Mouse (Mus musculus) hindbrain, postnatal 0 days (tissue): ENCODE measurements around the gene Scn1b. TPM values are rescaled to one million over a fixed set of nuclear protein-coding genes. Genes with fewer than 3 reads are reported as not detected.

Source experiments
- ATAC-seq: fragments of 200-750 bp; cut with Nextera tagmentation; 2 replicates; pipeline ENCODE4 v1.8.0; 2017; ENCODE audit warnings: mild to moderate bottlenecking, moderate TSS enrichment, moderate library complexity
- DNase-seq: peaks from one replicate; pipeline ENCODE4 v3.0.0-alpha.2; 2015; ENCODE audit warnings: low spot score
- H3K27ac ChIP-seq: fragments of 300-500 bp; sonication (generic); 2 replicates; pipeline ENCODE4 v1.5.1; 2014; ENCODE audit warnings: mild to moderate bottlenecking
- H3K27me3 ChIP-seq: fragments of 300-500 bp; sonication (generic); 2 replicates; pipeline ENCODE4 v1.6.1; 2014; ENCODE audit warnings: low read length, mixed read lengths; ENCODE audit not compliant: insufficient read depth
- H3K36me3 ChIP-seq: fragments of 300-500 bp; sonication (generic); 2 replicates; pipeline ENCODE4 v1.6.1; 2014; ENCODE audit warnings: low read length, mixed read lengths; ENCODE audit not compliant: insufficient read depth
- H3K4me1 ChIP-seq: fragments of 300-500 bp; sonication (generic); 2 replicates; pipeline ENCODE4 v1.6.1; 2014; ENCODE audit warnings: antibody characterized with exemption, low read length, mixed read lengths; ENCODE audit not compliant: insufficient read depth
- H3K4me2 ChIP-seq: fragments of 300-500 bp; sonication (generic); 2 replicates; pipeline ENCODE4 v1.6.1; 2014; ENCODE audit warnings: low read depth, mild to moderate bottlenecking, low read length, moderate library complexity, mixed read lengths
- H3K4me3 ChIP-seq: fragments of 300-500 bp; sonication (generic); 2 replicates; pipeline ENCODE4 v1.5.1; 2014; ENCODE audit warnings: low read length
- H3K9ac ChIP-seq: fragments of 300-500 bp; sonication (generic); replicated peaks from 2 replicates; pipeline ENCODE4 v1.6.1; 2014; ENCODE audit warnings: mild to moderate bottlenecking, low read length, moderate library complexity, mixed read lengths
- H3K9me3 ChIP-seq: fragments of 300-500 bp; sonication (generic); 2 replicates; pipeline ENCODE4 v1.6.1; 2016; ENCODE audit warnings: low read length, mixed read lengths
- CTCF ChIP-seq: IDR thresholded peaks from 2 replicates; pipeline ENCODE4 v1.5.1; 2016; ENCODE audit warnings: antibody characterized with exemption, control low read depth, low read depth
- WGBS: fragments of 180-500 bp; shearing (Covaris S2); extraction: QIAGEN DNeasy Blood & Tissue Kit; methylation state at CpG from one replicate; pipeline ENCODE4 v1.1.7; 2014; 5-methylcytosine and 5-hydroxymethylcytosine counted together
- polyA plus RNA-seq: library from polyadenylated mRNA; unstranded; fragments of >200 nt; fragmentation: Nextera tagmentation; extraction: Ambion mirVana; gene quantifications from 2 replicates; pipeline ENCODE4 v1.2.1, GENCODE M21; 2015
- total RNA-seq: library from RNA; depleted of rRNA; stranded (reverse); fragments of >200 nt; gene quantifications from 2 replicates; pipeline ENCODE4 v1.2.3, GENCODE M21; 2014; rRNA removed

Scn1b gene
- total and polyA plus RNA-seq, 2 experiments from 2014 or later, result 44.3 to 69.5 TPM

GRCm38 (mm10) chr7:31073546-31073945, 53.3 kb downstream of the Scn1b start:
- DNase-seq (no peak), ATAC-seq (no peak)
- H3K4me2 ChIP-seq, result no peak overlapping the region
- no peak overlapping the region for H3K9ac ChIP-seq
- H3K27ac ChIP-seq, result no peak overlapping the region
- H3K9me3 ChIP-seq, result no peaks in the 10 kb centered on the region
- TF ChIP-seq CTCF, result no peak
- H3K36me3 ChIP-seq, result no peaks in the 10 kb centered on the region
- H3K4me3 ChIP-seq, result no peak overlapping the region
- H3K4me1 ChIP-seq, result no peaks in the 10 kb centered on the region
- H3K27me3 ChIP-seq, result no peaks in the 10 kb centered on the region

DNA sequence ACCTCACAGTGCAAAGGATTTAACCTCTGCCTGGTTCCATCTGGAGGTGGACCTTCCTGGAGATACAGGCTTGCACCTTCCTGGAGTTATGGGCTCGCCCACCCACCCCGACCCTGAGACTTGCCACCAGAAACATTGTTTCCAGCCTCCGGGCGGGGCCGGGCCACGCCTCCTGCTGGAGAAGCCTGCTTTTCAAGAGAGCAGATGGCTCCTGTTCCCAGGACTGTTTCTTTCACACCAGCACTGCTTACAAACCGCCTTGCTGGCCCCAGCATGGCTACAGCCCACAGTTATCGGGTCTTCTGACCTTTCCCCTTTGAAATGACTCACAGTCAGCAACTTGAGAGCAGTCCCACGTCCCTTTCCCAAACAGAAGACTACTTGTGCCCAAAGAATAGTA, 54.5 kb downstream of the Scn1b start:
- no peak overlapping the region for H3K4me2 ChIP-seq
- H3K9ac ChIP-seq, result no peak overlapping the region
- no peaks in the 10 kb centered on the region for H3K9me3 ChIP-seq
- H3K27ac ChIP-seq, result no peak overlapping the region
- TF ChIP-seq CTCF, result no peak
- H3K36me3 ChIP-seq, result no peaks in the 10 kb centered on the region
- no peaks in the 10 kb centered on the region for H3K4me1 ChIP-seq
- no peak overlapping the region for H3K4me3 ChIP-seq
- ATAC-seq (no peak), DNase-seq (no peak)
- WGBS, result 46% methylated on average over 9 of the region's 9 CpGs
- H3K27me3 ChIP-seq, result no peaks in the 10 kb centered on the region

GRCm38 (mm10) chr7:31070324-31070723, 56.5 kb downstream of the Scn1b start:
- Histone ChIP-seq H3K27ac (no peak overlapping the region), H3K4me3 (no peak overlapping the region), H3K4me1 (no peaks in the 10 kb centered on the region), H3K9me3 (no peaks in the 10 kb centered on the region), H3K4me2 (no peak overlapping the region), H3K27me3 (no peaks in the 10 kb centered on the region), H3K9ac (no peak overlapping the region), H3K36me3 (no peaks in the 10 kb centered on the region)
- 70% methylated on average over 6 of the region's 6 CpGs for WGBS
- no peak for ATAC-seq
- DNase-seq, result no peak
- no peak for TF ChIP-seq CTCF

GRCm38 (mm10) chr7:31069491-31069890, 57.3 kb downstream of the Scn1b start:
- DNase-seq, result no peak
- Histone ChIP-seq H3K4me1 (no peaks in the 10 kb centered on the region), H3K27ac (no peak overlapping the region), H3K27me3 (no peaks in the 10 kb centered on the region), H3K4me2 (no peak overlapping the region), H3K4me3 (no peak overlapping the region), H3K9ac (no peak overlapping the region), H3K9me3 (no peaks in the 10 kb centered on the region), H3K36me3 (no peaks in the 10 kb centered on the region)
- TF ChIP-seq CTCF, result no peak
- WGBS, result 87% methylated on average over 14 of the region's 14 CpGs
- ATAC-seq, result no peak

- H3K9me3 ChIP-seq, result no peaks in the 10 kb centered on the region
- ATAC-seq (peak; percentile 64), DNase-seq (peak; percentile 69)
- no peak overlapping the region for H3K27ac ChIP-seq
- no peak overlapping the region for H3K4me3 ChIP-seq
- no peak for TF ChIP-seq CTCF
- H3K4me2 ChIP-seq, result no peak overlapping the region
- no peaks in the 10 kb centered on the region for H3K27me3 ChIP-seq
- no peak overlapping the region for H3K9ac ChIP-seq
- 36% methylated on average over 5 of the region's 5 CpGs for WGBS
- H3K36me3 ChIP-seq, result no peaks in the 10 kb centered on the region
- no peaks in the 10 kb centered on the region for H3K4me1 ChIP-seq
Measured at GRCm38 (mm10) chr7:31067836-31068235, 59.0 kb downstream of the Scn1b start.

Other genes with a start within 250 kb of the Scn1b start
- gene Cd22, start 246.7 kb downstream of the Scn1b start, total RNA-seq, result 0.07 and 3.2 TPM in 2 replicates
- 0.09 and 0.20 TPM in 2 replicates for gene Cd22, start 246.7 kb downstream of the Scn1b start, polyA plus RNA-seq
- 39.0 and 48.7 TPM in 2 replicates for gene Mag, start 212.1 kb downstream of the Scn1b start, total RNA-seq
- gene Mag, start 212.1 kb downstream of the Scn1b start, polyA plus RNA-seq, result 14.4 and 18.6 TPM in 2 replicates
- not detected in 2 replicates for gene Hamp2, start 202.3 kb downstream of the Scn1b start, total RNA-seq
- gene Hamp2, start 202.3 kb downstream of the Scn1b start, polyA plus RNA-seq, result not detected in 2 replicates
- not detected in 2 replicates for gene Hamp, start 183.0 kb downstream of the Scn1b start, total RNA-seq
- gene Hamp, start 183.0 kb downstream of the Scn1b start, polyA plus RNA-seq, result not detected in 2 replicates
- 103 and 114 TPM in 2 replicates for gene Usf2, start 170.2 kb downstream of the Scn1b start, total RNA-seq
- 27.1 and 28.0 TPM in 2 replicates for gene Usf2, start 170.2 kb downstream of the Scn1b start, polyA plus RNA-seq
- 22.8 and 28.8 TPM in 2 replicates for gene Lsr, start 153.5 kb downstream of the Scn1b start, total RNA-seq
- gene Lsr, start 153.5 kb downstream of the Scn1b start, polyA plus RNA-seq, result 25.3 and 25.5 TPM in 2 replicates
- 0.16 and 2.0 TPM in 2 replicates for gene Fam187b, start 153.2 kb downstream of the Scn1b start, total RNA-seq
- 0.77 and 0.89 TPM in 2 replicates for gene Fam187b, start 153.2 kb downstream of the Scn1b start, polyA plus RNA-seq
- gene Fxyd5, start 84.5 kb downstream of the Scn1b start, total RNA-seq, result 15.3 and 22.1 TPM in 2 replicates
- gene Fxyd5, start 84.5 kb downstream of the Scn1b start, polyA plus RNA-seq, result 33.3 and 35.3 TPM in 2 replicates
- gene Fxyd7, start 75.5 kb downstream of the Scn1b start, total RNA-seq, result 234 and 282 TPM in 2 replicates
- 466 and 477 TPM in 2 replicates for gene Fxyd7, start 75.5 kb downstream of the Scn1b start, polyA plus RNA-seq
- gene Fxyd1, start 69.8 kb downstream of the Scn1b start, total RNA-seq, result 24.0 and 26.5 TPM in 2 replicates
- gene Fxyd1, start 69.8 kb downstream of the Scn1b start, polyA plus RNA-seq, result 129 and 150 TPM in 2 replicates
- gene Lgi4, start 67.7 kb downstream of the Scn1b start, total RNA-seq, result 1.9 and 5.9 TPM in 2 replicates
- gene Lgi4, start 67.7 kb downstream of the Scn1b start, polyA plus RNA-seq, result 1.2 and 1.3 TPM in 2 replicates
- not detected in 2 replicates for gene Fxyd3, start 50.3 kb downstream of the Scn1b start, total RNA-seq
- 1.2 and 1.5 TPM in 2 replicates for gene Fxyd3, start 50.3 kb downstream of the Scn1b start, polyA plus RNA-seq
- not detected in 2 replicates for gene Hpn, start 11.7 kb downstream of the Scn1b start, total RNA-seq
- gene Hpn, start 11.7 kb downstream of the Scn1b start, polyA plus RNA-seq, result 0.88 and 1.3 TPM in 2 replicates
- gene Gramd1a, start 28.9 kb upstream of the Scn1b start, total RNA-seq, result 256 and 258 TPM in 2 replicates
- 137 and 143 TPM in 2 replicates for gene Gramd1a, start 28.9 kb upstream of the Scn1b start, polyA plus RNA-seq
- gene Scgb2b2, start 163.5 kb upstream of the Scn1b start, total RNA-seq, result not detected in 2 replicates
- not detected in 2 replicates for gene Scgb2b2, start 163.5 kb upstream of the Scn1b start, polyA plus RNA-seq
- not detected in 2 replicates for gene Scgb1b2, start 164.8 kb upstream of the Scn1b start, total RNA-seq
- not detected in 2 replicates for gene Scgb1b2, start 164.8 kb upstream of the Scn1b start, polyA plus RNA-seq
- not detected in 2 replicates for gene Scgb2b3, start 235.1 kb upstream of the Scn1b start, total RNA-seq
- gene Scgb2b3, start 235.1 kb upstream of the Scn1b start, polyA plus RNA-seq, result not detected in 2 replicates
- gene Scgb1b3, start 248.6 kb upstream of the Scn1b start, total RNA-seq, result not detected in 2 replicates
- gene Scgb1b3, start 248.6 kb upstream of the Scn1b start, polyA plus RNA-seq, result not detected in 2 replicates